Mouse (Mus musculus) liver, postnatal 0 days (tissue): ENCODE results near the gene Pde6c.

Source experiments
- CTCF ChIP-seq: sonication (generic); IDR thresholded peaks from 2 replicates; pipeline ENCODE4 v1.5.1; 2016; ENCODE audit warnings: antibody characterized with exemption, low read depth
- EP300 ChIP-seq: IDR thresholded peaks from 2 replicates; pipeline ENCODE4 v1.6.1; 2016; ENCODE audit warnings: antibody characterized with exemption, low read depth, mild to moderate bottlenecking

DNA sequence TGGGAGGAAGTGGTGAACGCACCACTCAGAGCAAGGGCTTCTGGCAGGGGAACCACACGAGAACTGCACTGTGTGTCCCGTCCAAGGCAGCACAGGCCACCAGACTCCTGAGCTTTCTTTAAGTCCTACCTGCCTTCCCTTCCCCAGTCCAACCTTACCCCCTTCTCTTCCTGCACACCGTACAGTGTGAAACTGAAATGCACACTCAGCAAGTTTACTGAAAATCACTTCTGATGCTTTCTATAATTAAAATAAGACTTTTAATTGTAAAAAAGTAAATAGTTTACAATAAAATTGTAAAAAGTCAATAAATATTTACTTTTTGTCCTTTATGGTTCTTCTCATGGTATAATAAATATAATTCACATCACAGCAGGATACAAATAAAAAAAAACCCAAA, 62.7 kb downstream of the Pde6c start:
- TF ChIP-seq CTCF (no peak), EP300 (no peak)
